25 mouse cellular contexts compared by ENCODE assay signal in the genomic region with DNA sequence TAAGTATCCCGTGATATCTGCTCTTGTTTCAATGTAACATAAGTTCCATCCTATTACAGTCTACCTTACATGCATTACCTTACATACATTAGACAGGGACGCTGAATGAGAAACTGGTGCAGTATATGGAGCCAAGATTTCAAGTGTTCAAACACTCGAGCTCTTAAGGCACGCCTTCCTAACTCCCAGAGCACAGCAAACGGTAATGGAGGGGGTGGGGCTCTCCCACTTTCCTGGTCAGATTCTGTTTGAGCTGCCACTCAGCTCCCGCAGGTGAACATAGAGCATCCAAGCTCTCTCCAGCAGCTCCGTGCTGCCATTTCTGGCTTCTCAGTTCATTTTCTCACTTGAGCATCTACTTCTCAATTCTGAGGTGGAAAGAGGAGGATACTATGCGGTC. TPM values are rescaled to one million over a fixed set of nuclear protein-coding genes. Genes with fewer than 3 reads are reported as not detected.
DNase-seq lines count a peak whose midpoint lies in the region; ATAC-seq and TF ChIP-seq lines count a peak whose summit lies in the region.
"Had no signal": no experiment of that assay in that cellular context is flagged by ENCODE, and none has a peak within 500 bp of the region (broad histone marks: within the 10 kb centered on the region; RNA-seq: fewer than 3 reads in every experiment).

No protein-coding gene starts in this region.

- peaks cover 13% of the 10 kb centered on the region for H3K4me1 ChIP-seq in forebrain, embryonic 13.5 days
- H3K4me1 ChIP-seq in forebrain, postnatal 0 days (ENCODE audit: insufficient read depth), result no peaks in the 10 kb centered on the region
- no peaks in the 10 kb centered on the region for H3K4me1 ChIP-seq in midbrain, embryonic 16.5 days (ENCODE audit: control insufficient read depth, insufficient read depth, low read length)
- H3K4me1 ChIP-seq in midbrain, postnatal 0 days (ENCODE audit: insufficient read depth, low read length), result no peaks in the 10 kb centered on the region
- H3K4me1 ChIP-seq in liver, embryonic 11.5 days (replicated peaks; ENCODE audit: control insufficient read depth, insufficient read depth, low read length), result no peaks in the 10 kb centered on the region
- H3K4me1 ChIP-seq: forebrain, embryonic 10.5 days; heart, embryonic 10.5 days had no signal

- no peak for TF ChIP-seq CTCF in forebrain, postnatal 0 days (IDR thresholded peaks at IDR 0.05; ENCODE audit: low read depth)
- TF ChIP-seq CTCF in midbrain, postnatal 0 days (IDR thresholded peaks at IDR 0.05), result no peak

- H3K36me3 ChIP-seq in forebrain, embryonic 13.5 days (ENCODE audit: poor library complexity, severe bottlenecking), result peaks cover 40% of the 10 kb centered on the region
- H3K36me3 ChIP-seq in forebrain, postnatal 0 days (ENCODE audit: insufficient read depth), result peaks cover 8% of the 10 kb centered on the region
- H3K36me3 ChIP-seq in midbrain, embryonic 16.5 days (ENCODE audit: control insufficient read depth, insufficient read depth, low read length), result no peaks in the 10 kb centered on the region
- no peaks in the 10 kb centered on the region for H3K36me3 ChIP-seq in midbrain, postnatal 0 days (ENCODE audit: insufficient read depth, low read length)
- peaks cover 5% of the 10 kb centered on the region; the same call in 1 of the 2 replicates for H3K36me3 ChIP-seq in liver, embryonic 11.5 days (ENCODE audit: control insufficient read depth, insufficient read depth, low read length)

- no peaks in the 10 kb centered on the region for H3K27me3 ChIP-seq in forebrain, embryonic 13.5 days
- no peaks in the 10 kb centered on the region for H3K27me3 ChIP-seq in forebrain, postnatal 0 days (ENCODE audit: insufficient read depth, low read length)
- no peaks in the 10 kb centered on the region for H3K27me3 ChIP-seq in midbrain, embryonic 16.5 days (ENCODE audit: control insufficient read depth, insufficient read depth, low read depth, low read length)
- no peaks in the 10 kb centered on the region for H3K27me3 ChIP-seq in midbrain, postnatal 0 days (ENCODE audit: insufficient read depth, low read length)
- H3K27me3 ChIP-seq in liver, embryonic 11.5 days (replicated peaks; ENCODE audit: control insufficient read depth, insufficient read depth, low read length), result no peaks in the 10 kb centered on the region
- H3K27me3 ChIP-seq: heart, embryonic 13.5 days had no signal

- H3K27ac ChIP-seq in forebrain, embryonic 13.5 days, result 0 out of 2 replicates have a peak overlapping the region, but pooled peaks have one; percentile 16
- H3K27ac ChIP-seq in forebrain, postnatal 0 days (ENCODE audit: low read depth, low read length), result no peak overlapping the region
- peak overlapping the region; percentile 31; the same call in 1 of the 2 replicates for H3K27ac ChIP-seq in midbrain, embryonic 16.5 days (ENCODE audit: low read length)
- no peak overlapping the region for H3K27ac ChIP-seq in midbrain, postnatal 0 days (ENCODE audit: low read depth, low read length)
- no peak overlapping the region for H3K27ac ChIP-seq in liver, embryonic 11.5 days (ENCODE audit: low read depth, low read length)
- H3K27ac ChIP-seq: forebrain, embryonic 10.5 days; heart, adult 2 months; heart, embryonic 10.5 days; heart, embryonic 13.5 days had no signal

- WGBS in forebrain, embryonic 13.5 days, result 80% methylated on average over 8 of the region's 8 CpGs
- 76% methylated on average over 8 of the region's 8 CpGs for WGBS in forebrain, postnatal 0 days
- 78% methylated on average over 8 of the region's 8 CpGs for WGBS in midbrain, embryonic 16.5 days
- WGBS in midbrain, postnatal 0 days, result 81% methylated on average over 8 of the region's 8 CpGs
- WGBS in liver, embryonic 11.5 days, result 84% methylated on average over 8 of the region's 8 CpGs

- no peaks in the 10 kb centered on the region for H3K9me3 ChIP-seq in forebrain, embryonic 13.5 days (replicated peaks)
- no peaks in the 10 kb centered on the region for H3K9me3 ChIP-seq in forebrain, postnatal 0 days (ENCODE audit: low read length)
- peaks cover 5% of the 10 kb centered on the region; the same call in 1 of the 2 replicates for H3K9me3 ChIP-seq in midbrain, embryonic 16.5 days (replicated peaks; ENCODE audit: control insufficient read depth, low read length, poor library complexity, severe bottlenecking)
- no peaks in the 10 kb centered on the region for H3K9me3 ChIP-seq in midbrain, postnatal 0 days (ENCODE audit: low read length)
- no peaks in the 10 kb centered on the region for H3K9me3 ChIP-seq in liver, embryonic 11.5 days (ENCODE audit: control insufficient read depth, low read length)
- H3K9me3 ChIP-seq: forebrain, embryonic 10.5 days; heart, embryonic 10.5 days; heart, embryonic 13.5 days had no signal

- no peak overlapping the region for H3K9ac ChIP-seq in forebrain, embryonic 13.5 days
- no peak overlapping the region for H3K9ac ChIP-seq in forebrain, postnatal 0 days
- H3K9ac ChIP-seq in midbrain, embryonic 16.5 days (ENCODE audit: low read depth, low read length), result no peak overlapping the region
- no peak overlapping the region for H3K9ac ChIP-seq in midbrain, postnatal 0 days (replicated peaks; ENCODE audit: low read length, poor library complexity, severe bottlenecking)
- H3K9ac ChIP-seq in liver, embryonic 11.5 days (ENCODE audit: low read depth, low read length), result no peak overlapping the region
- H3K9ac ChIP-seq: heart, embryonic 13.5 days had no signal

- no peak overlapping the region for H3K4me3 ChIP-seq in forebrain, embryonic 13.5 days
- H3K4me3 ChIP-seq in forebrain, postnatal 0 days (ENCODE audit: low read depth, low read length), result no peak overlapping the region
- no peak overlapping the region for H3K4me3 ChIP-seq in midbrain, embryonic 16.5 days (ENCODE audit: low read depth, low read length)
- H3K4me3 ChIP-seq in midbrain, postnatal 0 days (ENCODE audit: low read depth, low read length), result no peak overlapping the region
- no peak overlapping the region for H3K4me3 ChIP-seq in liver, embryonic 11.5 days (ENCODE audit: low read depth, low read length)
- H3K4me3 ChIP-seq: forebrain, embryonic 10.5 days; heart, adult 2 months; heart, embryonic 10.5 days; heart, embryonic 13.5 days had no signal

- H3K4me2 ChIP-seq in forebrain, embryonic 13.5 days, result no peak overlapping the region
- no peak overlapping the region for H3K4me2 ChIP-seq in forebrain, postnatal 0 days (ENCODE audit: low read depth)
- H3K4me2 ChIP-seq in midbrain, embryonic 16.5 days (ENCODE audit: low read length), result no peak overlapping the region
- H3K4me2 ChIP-seq in midbrain, postnatal 0 days (ENCODE audit: low read depth, low read length, poor library complexity, severe bottlenecking), result no peak overlapping the region
- H3K4me2 ChIP-seq in liver, embryonic 11.5 days, result no peak overlapping the region
- H3K4me2 ChIP-seq: heart, embryonic 13.5 days had no signal

- ATAC-seq in forebrain, embryonic 13.5 days, result no peak
- no peak for ATAC-seq in forebrain, postnatal 0 days
- ATAC-seq in midbrain, embryonic 16.5 days, result no peak
- ATAC-seq in midbrain, postnatal 0 days (ENCODE audit: low FRiP score), result no peak
- no peak for ATAC-seq in liver, embryonic 11.5 days (replicated peaks; ENCODE audit: low FRiP score)
- ATAC-seq: activated CD4-positive, CD25-positive, alpha-beta regulatory T cell, adult 4 months; forebrain, embryonic 14.5 days; hindbrain, embryonic 16.5 days had no signal

- no peak for DNase-seq in forebrain, postnatal 0 days
- DNase-seq in midbrain, postnatal 0 days (ENCODE audit: low spot score), result no peak
- peak; percentile 28 for DNase-seq in lung, postnatal 14 days
- DNase-seq in lung, postnatal 4 days, result peak; percentile 37 to 42
- no peak for DNase-seq in liver, embryonic 11.5 days (ENCODE audit: low spot score)
- DNase-seq in right cerebral cortex, adult 2 months (ENCODE audit: low spot score in 2 of 2), result no peak
- DNase-seq: adrenal gland, adult 8-10 months; adrenal gland, postnatal 25 days; cerebellum, adult 11-12 months; cerebellum, adult 8-10 months; cerebellum, postnatal 10 days; cerebellum, postnatal 36 days; gastrocnemius, postnatal 10 days; gastrocnemius, postnatal 36 days; heart, adult 2 months; heart, postnatal 14 days; heart, postnatal 4 days had no signal

RNA-seq across cellular contexts. Expression of gene Malsu1, which starts 44.9 kb away (rescaled TPM):
- polyA plus RNA-seq in forebrain, embryonic 13.5 days (2015; fragmentation: Nextera tagmentation; extraction: Ambion mirVana), result 68.3 and 74.0 TPM in 2 replicates
- total RNA-seq in forebrain, postnatal 0 days (2014; rRNA removed), result 25.5 and 28.0 TPM in 2 replicates
- 87.3 and 108 TPM in 2 replicates for polyA plus RNA-seq in forebrain, postnatal 0 days (2015; fragmentation: Nextera tagmentation; extraction: Ambion mirVana)
- polyA plus RNA-seq in midbrain, embryonic 16.5 days (2015; fragmentation: Nextera tagmentation; extraction: Ambion mirVana), result 61.6 and 69.4 TPM in 2 replicates
- total RNA-seq in midbrain, postnatal 0 days (2014; rRNA removed), result 32.0 and 47.7 TPM in 2 replicates
- 90.6 and 92.3 TPM in 2 replicates for polyA plus RNA-seq in midbrain, postnatal 0 days (2015; fragmentation: Nextera tagmentation; extraction: Ambion mirVana)
- 67.6 and 68.6 TPM in 2 replicates for polyA plus RNA-seq in liver, embryonic 11.5 days (2014; fragmentation: Nextera tagmentation; extraction: Ambion mirVana)

Comparison
In these comparisons a context has a peak if more than half of its experiments do, and no peak if none do; other contexts are left out.
1. H3K27ac ChIP-seq: peak in forebrain, embryonic 13.5 days (single experiment) and midbrain, embryonic 16.5 days (single experiment); none in forebrain, postnatal 0 days (single experiment), midbrain, postnatal 0 days (single experiment) and liver, embryonic 11.5 days (single experiment).
2. DNase-seq: peak in lung, postnatal 14 days (single experiment) and lung, postnatal 4 days (2 of 2); none in forebrain, postnatal 0 days (single experiment), midbrain, postnatal 0 days (single experiment), liver, embryonic 11.5 days (single experiment) and right cerebral cortex, adult 2 months (0 of 2).